Mouse (Mus musculus) stomach, postnatal 0 days (tissue): ENCODE measurements around the gene Car11.

Experiments
- CTCF ChIP-seq: IDR thresholded peaks from 2 replicates; pipeline ENCODE4 v1.5.1; 2016; ENCODE audit warnings: antibody characterized with exemption, low read depth, mild to moderate bottlenecking, moderate library complexity
- EP300 ChIP-seq: optimal IDR thresholded peaks from 2 replicates; pipeline ENCODE3; 2016; ENCODE audit warnings: antibody characterized with exemption

GRCm38 (mm10) chr7:45716460-45716857 lies 16.8 kb downstream of the Car11 start:
- TF ChIP-seq CTCF: no peak
- TF ChIP-seq EP300: no peak
